Mouse (Mus musculus) testis, postnatal 10 days (tissue): ENCODE measurements around the gene Upk1b.
"Not testable (repeated sequence)": the region's sequence is repeated elsewhere in the genome, so short reads cannot be mapped to it uniquely, and the experiment has no call there.

Experiments
- DNase-seq: peaks from one replicate; pipeline ENCODE4 v3.0.0; 2021; ENCODE audit warnings: low spot score

Upk1b gene

GRCm38 (mm10) chr16:38800091-38800490, at the start of gene Upk1b:
Upk1b (minus strand) TSS chr16:38800328.
- DNase-seq = no peak

- DNase-seq = no peak
Measured at GRCm38 (mm10) chr16:38828649-38829048, 28.5 kb upstream of the Upk1b start, which contains the start of gene 4930435E12Rik. 4930435E12Rik (minus strand) TSS chr16:38828749.

DNA sequence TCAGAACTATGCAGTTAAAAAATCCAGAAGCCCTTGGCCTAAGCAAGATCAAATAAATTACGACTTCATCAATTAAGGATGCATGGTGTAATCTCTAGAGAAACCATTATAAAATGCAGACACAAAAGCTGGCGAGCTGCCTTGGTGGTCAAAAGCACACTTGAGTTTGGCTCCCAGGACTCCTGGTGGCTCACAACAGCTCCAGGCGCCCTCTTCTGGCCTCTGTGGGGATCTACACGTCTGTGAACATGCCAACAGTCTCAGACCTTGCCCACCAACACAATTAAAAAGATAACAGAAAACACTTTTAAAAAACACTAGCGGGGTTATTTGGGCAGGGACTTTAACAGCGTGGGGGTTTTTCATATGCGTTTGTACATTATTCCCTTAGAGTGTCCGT, 12.4 kb upstream of the Upk1b start:
- peak; percentile 84 for DNase-seq

GRCm38 (mm10) chr16:38810196-38810595, 10.1 kb upstream of the Upk1b start:
- no peak for DNase-seq

DNA sequence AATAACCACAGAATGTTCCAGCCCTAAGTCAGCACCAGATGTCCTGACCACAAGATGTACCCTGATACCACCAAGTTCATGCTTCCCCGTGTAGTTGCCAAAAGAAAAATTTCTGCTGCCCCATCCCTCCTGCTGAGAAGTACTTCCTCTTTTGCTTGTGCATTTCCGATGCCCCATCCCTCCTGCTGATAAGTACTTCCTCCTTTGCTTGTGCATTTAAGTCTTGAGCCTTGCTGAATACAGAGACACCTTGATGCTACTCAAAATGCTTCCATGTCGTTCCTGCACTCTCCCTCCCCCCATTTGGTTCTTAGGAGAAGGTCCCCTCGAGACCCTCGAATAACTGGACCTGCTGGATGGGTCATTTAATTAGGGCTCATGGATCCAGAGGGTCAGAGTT, 7.7 kb upstream of the Upk1b start:
- DNase-seq = not testable (repeated sequence)

- DNase-seq = no peak
Measured at GRCm38 (mm10) chr16:38798957-38799450, 1.1 kb downstream of the Upk1b start.

DNA sequence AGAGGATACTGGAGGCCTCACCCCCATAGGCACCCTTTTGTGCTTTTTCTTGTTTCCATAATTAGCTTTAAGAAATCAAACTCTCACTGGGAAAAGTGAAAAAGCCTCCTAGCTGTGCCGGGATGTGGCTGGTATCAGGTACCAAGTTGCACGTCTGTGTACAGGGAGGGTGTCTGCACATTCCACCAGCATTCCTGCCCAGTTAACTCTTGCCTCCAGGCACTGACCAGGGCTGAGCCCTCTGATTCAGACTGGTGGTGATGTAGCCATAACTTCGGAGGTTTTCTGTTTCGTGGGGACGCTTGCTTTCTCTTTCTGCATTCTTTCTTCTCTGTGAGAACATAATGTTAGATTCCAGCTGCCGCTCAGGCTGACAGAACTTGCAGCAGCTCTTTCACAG, 7.0 kb downstream of the Upk1b start:
- no peak for DNase-seq

GRCm38 (mm10) chr16:38789966-38790365, 10.2 kb downstream of the Upk1b start:
- no peak for DNase-seq

DNA sequence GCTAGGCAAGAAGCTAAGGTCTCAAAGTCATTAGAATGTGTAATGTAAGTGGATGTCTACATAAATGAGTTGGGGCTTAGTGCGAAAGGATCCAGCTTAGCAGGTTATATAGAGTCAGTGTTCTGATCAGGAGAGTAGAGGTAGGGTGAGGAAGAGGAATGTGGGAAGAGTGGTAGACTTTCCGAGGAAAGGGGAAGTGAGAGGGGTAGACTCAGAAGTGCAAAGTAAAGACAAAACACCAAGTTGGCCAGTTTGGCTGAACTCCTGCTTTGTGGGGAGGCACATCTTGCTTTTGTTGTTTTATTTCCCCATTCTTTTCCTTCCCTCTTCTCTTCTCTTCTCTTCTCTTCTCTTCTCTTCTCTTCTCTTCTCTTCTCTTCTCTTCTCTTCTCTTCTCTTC, 11.1 kb downstream of the Upk1b start:
- DNase-seq = no peak

GRCm38 (mm10) chr16:38785301-38785700, 14.8 kb downstream of the Upk1b start:
- no peak for DNase-seq

DNA sequence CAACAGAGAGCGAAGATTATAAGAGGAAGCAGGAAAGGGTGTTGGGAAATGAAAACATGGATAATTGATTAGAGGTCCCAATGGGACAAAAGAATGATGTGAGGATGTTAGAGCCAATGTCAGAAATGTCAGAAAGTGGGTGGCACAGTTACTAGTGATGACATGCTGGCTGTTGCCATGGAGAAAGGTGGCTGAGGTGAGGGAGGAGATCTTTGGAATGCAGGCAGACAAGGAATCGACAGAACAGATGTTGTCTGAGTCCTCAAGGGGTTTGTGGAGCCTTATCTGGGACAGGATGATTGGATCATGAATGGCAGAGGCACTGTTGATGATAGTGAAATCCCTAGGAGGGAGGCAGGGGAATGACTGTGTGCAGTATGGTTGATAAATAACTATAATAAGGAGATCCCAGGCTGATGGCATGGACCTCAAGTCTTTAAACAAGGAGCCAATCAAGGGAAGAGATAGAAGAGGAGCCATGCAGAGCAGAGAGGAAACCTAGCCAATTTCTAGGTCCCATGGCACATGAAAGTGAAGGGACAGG, 17.5 kb downstream of the Upk1b start:
- DNase-seq = no peak

DNA sequence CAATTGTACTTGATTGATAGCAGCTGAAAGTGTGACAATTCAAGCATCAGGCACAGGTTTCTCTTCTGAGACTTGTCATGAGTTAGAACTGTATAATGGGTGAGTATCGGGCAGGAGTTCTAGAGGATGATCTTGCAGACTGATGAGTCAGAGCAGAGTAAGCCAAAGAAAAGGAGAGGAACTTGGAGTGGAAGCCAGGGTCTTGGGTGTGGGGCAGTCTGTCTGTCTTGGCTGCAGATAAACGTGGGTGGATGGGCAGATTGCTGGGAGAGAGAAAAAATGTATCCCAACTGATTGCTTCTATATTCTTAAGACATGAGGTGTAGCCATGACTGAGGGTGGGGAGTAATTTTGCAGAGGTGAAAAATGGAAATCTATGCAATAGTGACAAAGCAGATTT, 18.2 kb downstream of the Upk1b start:
- no peak for DNase-seq

- no peak for DNase-seq
Measured at GRCm38 (mm10) chr16:38780960-38781572, 19.1 kb downstream of the Upk1b start.

GRCm38 (mm10) chr16:38776342-38776741, 23.8 kb downstream of the Upk1b start:
- no peak for DNase-seq

DNA sequence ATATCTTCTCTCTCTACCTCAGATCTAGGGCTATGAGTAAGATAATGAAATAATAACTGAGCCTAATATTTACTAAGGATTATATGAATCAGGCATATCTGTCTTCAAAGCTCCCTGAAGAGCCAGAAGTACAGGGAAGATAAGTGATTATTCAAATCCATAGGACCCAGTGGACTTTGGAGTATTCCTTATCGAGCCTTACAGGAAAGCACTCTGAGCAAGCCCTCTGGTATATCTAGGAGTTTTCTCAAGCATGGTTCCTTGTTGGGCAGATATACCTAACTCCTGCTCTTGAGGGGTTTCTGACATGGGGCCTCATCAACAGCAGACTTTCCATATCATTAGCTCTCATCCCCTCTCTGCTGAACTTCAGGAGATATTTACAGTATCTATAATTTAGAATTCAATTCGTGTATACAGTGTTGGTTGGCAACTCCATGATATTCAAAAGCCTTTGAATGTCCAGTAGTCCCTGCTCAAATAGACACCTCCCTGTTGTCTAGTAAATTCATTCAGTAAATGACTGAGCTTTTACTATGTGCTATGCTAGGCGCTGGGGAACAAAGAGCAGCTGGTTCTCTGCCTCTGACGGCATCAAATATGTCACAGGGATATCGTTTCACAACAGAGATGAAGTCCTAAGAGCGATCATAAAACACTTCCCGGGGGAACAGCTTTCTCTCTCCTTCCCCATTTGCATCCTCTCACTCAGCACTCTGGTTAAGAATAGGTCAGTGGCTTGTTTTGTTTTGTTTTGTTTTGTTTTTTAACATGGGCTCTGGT, 25.0 kb downstream of the Upk1b start:
- DNase-seq = no peak

GRCm38 (mm10) chr16:38772906-38773496, 27.1 kb downstream of the Upk1b start:
- DNase-seq = no peak

DNA sequence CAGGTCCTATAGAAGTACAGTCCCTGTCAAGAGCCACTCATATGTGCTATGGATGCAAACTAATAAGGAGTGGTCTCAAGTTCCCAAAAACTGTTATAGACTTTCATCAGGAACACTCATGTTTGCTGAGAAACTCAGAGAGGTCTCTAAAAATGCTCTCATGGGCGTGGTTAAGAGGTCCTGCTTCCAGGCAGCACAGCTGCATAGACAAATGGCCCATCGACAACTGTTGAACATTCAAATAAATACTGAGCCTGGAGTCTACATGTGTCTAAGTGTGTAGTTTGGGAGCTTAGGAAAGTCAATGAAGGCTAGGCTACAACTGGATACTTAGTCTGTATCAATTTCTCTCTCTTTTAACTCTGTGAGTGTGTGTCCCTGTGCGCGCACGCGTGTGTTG, 29.0 kb downstream of the Upk1b start:
- no peak for DNase-seq

- DNase-seq = no peak
Measured at GRCm38 (mm10) chr16:38769529-38769928, 30.6 kb downstream of the Upk1b start.

DNA sequence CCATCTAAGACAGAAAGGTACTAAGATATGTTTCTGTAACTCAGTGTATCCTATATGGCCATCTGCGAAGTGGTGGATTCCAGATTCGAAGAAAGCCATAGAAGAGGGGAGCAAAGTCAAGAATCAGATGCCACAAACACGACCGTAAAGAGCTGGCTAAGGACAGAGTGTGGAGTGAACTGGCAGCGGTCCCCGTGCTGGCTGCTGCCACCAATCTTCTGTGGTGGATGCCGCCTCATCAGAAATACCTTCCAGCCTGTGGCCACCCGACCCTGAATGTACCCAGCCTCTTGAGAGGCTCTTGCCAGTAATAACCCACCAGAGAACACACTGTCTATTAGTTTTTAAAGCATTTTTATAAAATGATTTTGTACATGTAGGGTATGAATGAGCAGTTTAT, 31.7 kb downstream of the Upk1b start:
- no peak for DNase-seq

- DNase-seq = no peak
Measured at GRCm38 (mm10) chr16:38767761-38768160, 32.4 kb downstream of the Upk1b start.

- DNase-seq = no peak
Measured at GRCm38 (mm10) chr16:38766671-38767070, 33.5 kb downstream of the Upk1b start.

DNA sequence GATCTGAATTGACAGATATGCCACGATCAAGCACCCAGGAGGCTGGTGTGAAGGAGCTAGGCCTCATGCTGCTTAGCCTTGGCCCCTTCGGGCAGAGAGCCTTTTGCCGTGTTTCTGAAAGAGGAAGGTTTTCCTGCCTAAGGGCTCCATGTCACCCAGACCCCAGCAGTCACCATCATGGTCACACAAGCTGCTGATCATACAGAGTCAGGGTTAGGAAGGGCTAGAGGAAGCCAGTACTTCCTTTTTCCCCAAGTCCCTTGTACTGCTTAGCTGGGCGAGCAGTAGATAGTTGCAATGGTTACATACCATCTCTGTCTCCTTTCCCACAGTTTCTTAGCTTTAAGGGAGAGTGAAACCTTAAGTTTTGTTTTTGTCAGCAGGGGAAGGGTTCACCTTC, 36.6 kb downstream of the Upk1b start:
- no peak for DNase-seq

GRCm38 (mm10) chr16:38762401-38762800, 37.7 kb downstream of the Upk1b start:
- DNase-seq = no peak
